Mouse (Mus musculus) myocyte (in vitro differentiated cells): ENCODE measurements around the gene Gm9887. TPM values are rescaled to one million over a fixed set of nuclear protein-coding genes. Genes with fewer than 3 reads are reported as not detected.
"Not testable (repeated sequence)": the region's sequence is repeated elsewhere in the genome, so short reads cannot be mapped to it uniquely, and the experiment has no call there.

Experiments
- H3K27me3 ChIP-seq: one replicate; pipeline ENCODE4 v1.6.1; 2011; ENCODE audit not compliant: control insufficient read depth, insufficient read depth, insufficient read length
- H3K36me3 ChIP-seq: one replicate; pipeline ENCODE4 v1.6.1; 2011; ENCODE audit not compliant: control insufficient read depth, insufficient read depth
- H3K4me2 ChIP-seq: one replicate; pipeline ENCODE4 v1.6.1; 2011; ENCODE audit warnings: low read depth, control low read depth
- H3K4me3 ChIP-seq: one replicate; pipeline ENCODE4 v1.5.1; 2011; ENCODE audit warnings: mild to moderate bottlenecking, control low read depth, moderate library complexity
- H3K79me2 ChIP-seq: one replicate; pipeline ENCODE4 v1.6.1; 2011; ENCODE audit not compliant: control insufficient read depth, insufficient read depth
- H3ac ChIP-seq: one replicate; pipeline ENCODE4 v1.6.1; 2011; ENCODE audit not compliant: control insufficient read depth, insufficient read length
- CEBPB ChIP-seq: IDR thresholded peaks from 2 replicates; pipeline ENCODE4 v1.6.1; 2011; ENCODE audit warnings: mild to moderate bottlenecking, moderate library complexity; ENCODE audit not compliant: poor library complexity, insufficient read depth, severe bottlenecking
- E2F4 ChIP-seq: IDR thresholded peaks from one replicate; pipeline ENCODE4 v1.6.1; 2011; ENCODE audit warnings: mild to moderate bottlenecking, control low read depth, moderate library complexity; ENCODE audit not compliant: insufficient read depth
- MAX ChIP-seq: IDR thresholded peaks from one replicate; pipeline ENCODE4 v1.6.1; 2011; ENCODE audit warnings: low read depth, mild to moderate bottlenecking, control low read depth
- MYOD1 ChIP-seq, 3 experiments: IDR thresholded peaks; one replicate each; pipeline ENCODE4 v1.6.1; 2011; ENCODE audit warnings: control low read depth in 2 of 3, low read depth in 2 of 3, mild to moderate bottlenecking in 2 of 3, moderate library complexity in 1 of 3; ENCODE audit not compliant: insufficient read length in 2 of 3, control insufficient read depth in 1 of 3
- MYOG ChIP-seq, 3 experiments: IDR thresholded peaks; one replicate each; pipeline ENCODE4 v1.6.1; 2011; ENCODE audit warnings: control low read depth in 2 of 3, low read depth in 2 of 3, mild to moderate bottlenecking in 2 of 3; ENCODE audit not compliant: insufficient read length in 2 of 3, control insufficient read depth in 1 of 3, insufficient read depth in 1 of 3
- POLR2A ChIP-seq: IDR thresholded peaks from one replicate; pipeline ENCODE4 v1.6.1; 2011; ENCODE audit warnings: low read depth, mild to moderate bottlenecking, control low read depth, moderate library complexity; ENCODE audit not compliant: insufficient read length
- POLR2AphosphoS2 ChIP-seq: IDR thresholded peaks from one replicate; pipeline ENCODE4 v1.6.1; 2011; ENCODE audit warnings: low read depth, control low read depth; ENCODE audit not compliant: insufficient read length
- REST ChIP-seq: IDR thresholded peaks from one replicate; pipeline ENCODE4 v1.6.1; 2011; ENCODE audit warnings: mild to moderate bottlenecking, control low read depth, moderate library complexity; ENCODE audit not compliant: insufficient read depth, insufficient read length
- SRF ChIP-seq: IDR thresholded peaks from one replicate; pipeline ENCODE4 v1.6.1; 2011; ENCODE audit warnings: low read depth; ENCODE audit not compliant: control insufficient read depth, insufficient read length
- TCF12 ChIP-seq: IDR thresholded peaks from one replicate; pipeline ENCODE4 v1.6.1; 2011; ENCODE audit warnings: mild to moderate bottlenecking, control low read depth; ENCODE audit not compliant: poor library complexity, insufficient read depth, severe bottlenecking
- TCF3 ChIP-seq: IDR thresholded peaks from one replicate; pipeline ENCODE4 v1.6.1; 2011; ENCODE audit warnings: low read depth, control low read depth; ENCODE audit not compliant: insufficient read length
- USF1 ChIP-seq: IDR thresholded peaks from one replicate; pipeline ENCODE4 v1.6.1; 2011; ENCODE audit warnings: low read depth, mild to moderate bottlenecking, control low read depth, moderate library complexity
- polyA plus RNA-seq: library from polyadenylated mRNA; unstranded; fragments of >200 nt; fragmentation: generic; extraction: Trizol; gene quantifications from one replicate; pipeline ENCODE4 v1.2.1, GENCODE M21; 2012; ENCODE audit warnings: missing spikeins

Gene Gm9887
- polyA plus RNA-seq, 1 experiment = 2.4 TPM

DNA sequence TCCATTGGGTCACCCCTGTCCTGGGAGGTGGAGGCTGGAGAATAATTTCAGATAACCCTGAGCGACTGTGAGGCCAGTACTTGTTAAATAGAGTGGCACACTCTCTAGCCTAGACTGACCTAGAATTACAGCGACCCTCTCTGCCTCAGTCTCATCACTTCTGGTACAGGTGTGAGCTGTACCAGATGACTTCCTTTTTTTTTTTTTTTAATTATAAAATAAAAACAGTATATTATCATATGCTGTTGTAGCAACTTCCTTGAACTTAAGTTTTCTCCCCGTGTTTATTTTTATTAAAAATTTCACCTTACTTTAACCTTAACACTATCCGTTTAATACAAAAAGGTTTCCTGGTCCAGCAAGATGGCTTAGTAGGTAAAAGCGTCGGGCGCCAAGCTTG, 1.3 kb downstream of the Gm9887 start:
- peak overlapping the region; percentile 71 for H3K4me2 ChIP-seq
- TF ChIP-seq SRF (no peak), REST (no peak), USF1 (no peak), TCF3 (no peak), CEBPB (no peak), MYOD1 (IDR thresholded peaks at IDR 0.05; ENCODE audit: control insufficient read depth in 1 of 3, insufficient read length in 2 of 3, low read depth in 2 of 3) (no peak), MYOG (IDR thresholded peaks at IDR 0.05; ENCODE audit: control insufficient read depth in 1 of 3, insufficient read depth in 1 of 3, insufficient read length in 2 of 3, low read depth in 2 of 3) (no peak), TCF12 (no peak), E2F4 (no peak), MAX (no peak), POLR2A (no peak)
- peaks cover 34% of the 10 kb centered on the region for H3K79me2 ChIP-seq
- peaks cover 11% of the 10 kb centered on the region for H3K36me3 ChIP-seq
- no peaks in the 10 kb centered on the region for H3K27me3 ChIP-seq
- H3ac ChIP-seq = peak overlapping the region; percentile 93
- peak overlapping the region; percentile 74 for H3K4me3 ChIP-seq

DNA sequence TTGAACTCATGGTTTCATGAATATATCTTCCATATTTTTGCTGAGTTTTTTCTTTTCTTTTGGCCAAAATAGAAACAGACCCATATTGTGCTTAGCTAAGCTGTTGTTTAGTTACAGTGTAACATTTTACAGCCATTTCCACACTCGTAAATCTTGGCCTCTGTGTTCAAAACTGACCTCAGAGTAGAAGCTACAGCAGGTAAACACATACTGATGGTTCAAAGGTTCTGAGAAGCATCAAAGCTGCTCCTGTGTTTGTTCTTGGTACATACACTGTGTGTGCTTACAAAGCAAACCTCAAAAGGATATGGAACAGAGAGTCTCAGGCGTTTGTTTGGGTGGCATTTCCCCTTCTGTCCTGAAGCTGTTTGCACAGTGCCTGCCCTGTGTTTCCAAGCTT, 4.7 kb downstream of the Gm9887 start:
- H3K4me2 ChIP-seq = no peak overlapping the region
- TF ChIP-seq REST (no peak), TCF3 (no peak), POLR2AphosphoS2 (no peak), TCF12 (no peak), MYOD1 (IDR thresholded peaks at IDR 0.05; ENCODE audit: control insufficient read depth in 1 of 3, insufficient read length in 2 of 3, low read depth in 2 of 3) (no peak), SRF (no peak), MYOG (IDR thresholded peaks at IDR 0.05; ENCODE audit: control insufficient read depth in 1 of 3, insufficient read depth in 1 of 3, insufficient read length in 2 of 3, low read depth in 2 of 3) (no peak)

DNA sequence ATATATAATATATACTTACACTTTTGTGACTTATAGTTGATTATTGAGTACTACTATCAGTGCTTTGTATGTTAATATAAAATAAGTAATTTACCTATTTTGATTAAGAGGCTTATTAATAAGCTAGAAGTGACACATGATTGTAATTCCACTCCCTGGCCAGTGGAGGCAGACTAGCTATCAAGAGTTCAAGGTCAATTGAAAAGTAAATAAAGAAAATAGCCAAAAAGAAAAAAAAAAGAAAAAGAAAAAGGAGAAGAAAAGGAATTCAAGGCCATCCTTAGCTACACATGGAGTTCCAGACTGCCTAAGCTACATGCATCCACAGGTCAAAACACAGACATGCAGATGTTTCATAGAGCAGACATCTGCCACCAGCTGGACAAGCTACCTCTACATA, 5.8 kb downstream of the Gm9887 start:
- no peak overlapping the region for H3K4me2 ChIP-seq

More for the DNA sequence above, 4.7 kb downstream of the Gm9887 start:
- H3ac ChIP-seq = no peak overlapping the region
- H3K27me3 ChIP-seq = no peaks in the 10 kb centered on the region
- H3K36me3 ChIP-seq = no peaks in the 10 kb centered on the region
- no peak overlapping the region for H3K4me3 ChIP-seq
- H3K79me2 ChIP-seq = peaks cover under 1% of the 10 kb centered on the region

DNA sequence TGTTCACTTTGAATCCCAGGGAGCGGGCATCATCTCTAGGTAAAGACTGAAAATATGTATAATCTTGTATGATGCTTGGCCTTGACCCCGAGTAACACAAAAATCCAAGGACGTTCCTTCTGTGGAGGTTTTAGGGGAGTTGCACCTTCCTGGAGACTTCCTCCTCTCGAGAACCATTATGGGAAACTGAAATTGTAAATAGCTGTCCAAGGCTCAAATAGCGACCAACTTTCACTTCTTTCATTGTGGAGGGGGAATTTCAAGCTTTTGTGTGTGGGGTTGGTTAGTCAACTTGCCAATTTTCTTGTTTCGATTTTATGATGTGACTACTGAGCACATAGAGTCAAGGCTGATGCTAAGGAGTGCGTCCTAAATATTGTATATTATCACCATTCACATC, 6.5 kb downstream of the Gm9887 start:
- TF ChIP-seq SRF (no peak), POLR2AphosphoS2 (no peak)
- no peaks in the 10 kb centered on the region for H3K79me2 ChIP-seq
- H3ac ChIP-seq = no peak overlapping the region
- H3K4me2 ChIP-seq = no peak overlapping the region
- H3K4me3 ChIP-seq = no peak overlapping the region
- H3K27me3 ChIP-seq = no peaks in the 10 kb centered on the region
- no peaks in the 10 kb centered on the region for H3K36me3 ChIP-seq

More for the DNA sequence above, 5.8 kb downstream of the Gm9887 start:
- no peak overlapping the region for H3K4me3 ChIP-seq
- no peaks in the 10 kb centered on the region for H3K27me3 ChIP-seq
- H3K79me2 ChIP-seq = no peaks in the 10 kb centered on the region
- H3K36me3 ChIP-seq = no peaks in the 10 kb centered on the region
- TF ChIP-seq CEBPB (no peak), USF1 (no peak), E2F4 (no peak), SRF (no peak), MYOG (IDR thresholded peaks at IDR 0.05; ENCODE audit: control insufficient read depth in 1 of 3, insufficient read depth in 1 of 3, insufficient read length in 2 of 3, low read depth in 2 of 3) (no peak), REST (no peak), POLR2AphosphoS2 (no peak), TCF3 (no peak), POLR2A (no peak), MYOD1 (IDR thresholded peaks at IDR 0.05; ENCODE audit: control insufficient read depth in 1 of 3, insufficient read length in 2 of 3, low read depth in 2 of 3) (no peak), TCF12 (no peak), MAX (no peak)
- H3ac ChIP-seq = no peak overlapping the region

DNA sequence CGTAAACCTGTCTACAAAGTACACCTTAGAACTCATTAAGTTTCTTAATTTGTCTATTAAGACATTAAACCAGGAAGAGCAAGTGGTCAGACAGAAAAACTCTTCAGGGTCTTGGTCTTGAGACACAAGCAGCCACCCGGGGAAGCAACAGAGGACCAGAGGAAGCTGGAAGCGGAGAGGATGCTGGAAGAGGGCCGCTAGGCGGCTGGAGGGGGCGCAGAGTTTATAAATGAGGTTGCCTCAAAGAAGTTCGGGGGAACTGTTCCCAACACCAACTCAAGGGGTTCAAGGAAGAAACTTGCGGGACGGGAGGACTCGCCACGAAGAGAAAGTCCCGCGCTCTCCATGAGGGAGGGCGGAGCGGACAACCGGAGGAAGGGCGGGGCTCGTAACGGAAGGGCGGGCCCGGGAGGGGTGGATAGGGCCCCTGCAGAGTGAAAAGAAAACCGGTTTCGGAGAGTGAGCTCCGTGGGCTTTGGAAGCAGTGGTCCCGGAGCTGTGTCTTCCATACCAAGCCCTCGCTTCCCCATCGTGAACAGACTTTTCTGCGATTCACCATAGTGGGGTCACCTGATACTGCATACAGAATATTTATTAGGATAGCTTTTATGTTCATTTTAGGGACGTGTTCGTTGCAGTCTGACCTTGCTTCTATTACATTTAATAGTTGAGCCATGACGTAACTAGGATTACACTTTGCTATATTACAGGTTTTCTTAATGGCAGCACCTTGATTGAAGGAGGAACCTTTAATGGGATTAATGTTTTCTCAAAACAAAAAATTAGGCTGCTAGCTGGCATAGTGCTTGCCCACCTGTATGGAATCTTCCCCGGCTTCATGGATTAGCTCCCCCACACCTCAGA, 8.1 kb downstream of the Gm9887 start:
- Histone ChIP-seq H3K36me3 (no peaks in the 10 kb centered on the region), H3K4me2 (peak overlapping the region; percentile 83), H3ac (peak overlapping the region; percentile 8), H3K4me3 (peak overlapping the region; percentile 41), H3K27me3 (no peaks in the 10 kb centered on the region), H3K79me2 (no peaks in the 10 kb centered on the region)
- TF ChIP-seq SRF (no peak), POLR2A (no peak), MYOG (IDR thresholded peaks at IDR 0.05; ENCODE audit: control insufficient read depth in 1 of 3, insufficient read depth in 1 of 3, insufficient read length in 2 of 3, low read depth in 2 of 3) (no peak), POLR2AphosphoS2 (peak; percentile 96), MAX (no peak), MYOD1 (IDR thresholded peaks at IDR 0.05; ENCODE audit: control insufficient read depth in 1 of 3, insufficient read length in 2 of 3, low read depth in 2 of 3) (no peak), CEBPB (no peak), E2F4 (peak; percentile 55), TCF3 (no peak), TCF12 (no peak), REST (no peak), USF1 (no peak)

DNA sequence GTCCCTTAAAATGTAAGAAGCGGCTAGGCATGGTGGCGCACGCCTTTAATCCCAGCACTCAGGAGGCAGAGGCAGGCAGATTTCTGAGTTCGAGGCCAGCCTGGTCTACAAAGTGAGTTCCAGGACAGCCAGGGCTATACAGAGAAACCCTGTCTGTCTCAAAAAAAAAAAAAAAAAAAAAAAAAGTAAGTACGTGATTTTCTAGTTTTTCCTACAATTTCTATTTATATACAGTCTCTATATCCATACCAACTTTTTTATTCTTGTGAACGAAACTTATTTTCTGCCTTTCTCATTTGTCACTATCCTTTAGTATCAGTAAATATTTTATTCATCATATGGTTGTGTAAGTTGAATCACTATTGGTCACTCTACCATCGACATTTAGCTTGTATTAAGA, 9.1 kb downstream of the Gm9887 start:
- H3K4me3 ChIP-seq = peak overlapping the region; percentile 41
- H3ac ChIP-seq, H3K27me3 ChIP-seq, H3K79me2 ChIP-seq, H3K36me3 ChIP-seq: not testable (repeated sequence)
- peak overlapping the region; percentile 96 for H3K4me2 ChIP-seq
